Mouse (Mus musculus) hematopoietic multipotent progenitor cell, adult 10-12 weeks (in vitro differentiated cells): Measurements from ENCODE around the gene Rora. TPM values are rescaled to one million over a fixed set of nuclear protein-coding genes. Genes with fewer than 3 reads are reported as not detected.

Experiments used
- polyA plus RNA-seq: library from polyadenylated mRNA; stranded (reverse); fragments of >175 nt; gene quantifications from 2 replicates; pipeline ENCODE4 v1.2.3, GENCODE M21; 2012; ENCODE audit warnings: low replicate concordance

The Rora gene
- polyA plus RNA-seq, result 4.8 and 12.0 TPM in 2 replicates

GRCm38 (mm10) chr9:68653211-68654038 is at the start of gene Rora:
Gene Rora (plus strand): TSS chr9:68653786.

GRCm38 (mm10) chr9:69397760-69398452 is 744.3 kb downstream of the Rora start, which contains the start of gene Ice2:
Gene Ice2 (plus strand): TSS chr9:69397906.

